Mouse (Mus musculus) limb, embryonic 13.5 days (tissue): ENCODE data around the gene Cyp2c23. TPM values are rescaled to one million over a fixed set of nuclear protein-coding genes. Genes with fewer than 3 reads are reported as not detected.
A peak's percentile ranks its signal among the peaks of the same experiment; 100 is the strongest.

Source experiments
- ATAC-seq: fragments of 200-750 bp; cut with Nextera tagmentation; 2 replicates; pipeline ENCODE4 v1.8.0; 2017; ENCODE audit warnings: low read depth, moderate number of reproducible peaks, moderate TSS enrichment; ENCODE audit not compliant: low FRiP score
- H3K27ac ChIP-seq: fragments of 300-500 bp; sonication (generic); 2 replicates; pipeline ENCODE4 v1.5.1; 2015; ENCODE audit warnings: inconsistent platforms, mild to moderate bottlenecking, moderate library complexity
- H3K27me3 ChIP-seq: fragments of 300-500 bp; sonication (generic); 2 replicates; pipeline ENCODE4 v1.6.1; 2015; ENCODE audit warnings: mild to moderate bottlenecking, inconsistent platforms
- H3K36me3 ChIP-seq: fragments of 300-500 bp; sonication (generic); 2 replicates; pipeline ENCODE4 v1.6.1; 2015; ENCODE audit warnings: inconsistent platforms, mild to moderate bottlenecking, moderate library complexity
- H3K4me1 ChIP-seq: fragments of 300-500 bp; sonication (generic); 2 replicates; pipeline ENCODE4 v1.6.1; 2015; ENCODE audit warnings: inconsistent platforms
- H3K4me2 ChIP-seq: fragments of 300-500 bp; sonication (generic); replicated peaks from 2 replicates; pipeline ENCODE4 v1.6.1; 2015; ENCODE audit warnings: inconsistent platforms, mild to moderate bottlenecking, moderate library complexity
- H3K4me3 ChIP-seq: fragments of 300-500 bp; sonication (generic); 2 replicates; pipeline ENCODE4 v1.5.1; 2015; ENCODE audit warnings: moderate library complexity, mild to moderate bottlenecking, inconsistent platforms
- H3K9ac ChIP-seq: fragments of 300-500 bp; sonication (generic); 2 replicates; pipeline ENCODE4 v1.6.1; 2015; ENCODE audit warnings: mild to moderate bottlenecking, inconsistent platforms
- H3K9me3 ChIP-seq: fragments of 300-500 bp; sonication (generic); 2 replicates; pipeline ENCODE4 v1.6.1; 2016; ENCODE audit warnings: inconsistent platforms
- WGBS: fragments of 180-500 bp; shearing (Covaris S2); methylation state at CpG from one replicate; pipeline ENCODE4 v1.1.7; 2015; 5-methylcytosine and 5-hydroxymethylcytosine counted together
- polyA plus RNA-seq: library from polyadenylated mRNA; unstranded; fragments of >200 nt; fragmentation: Nextera tagmentation; extraction: Ambion mirVana; gene quantifications from 2 replicates; pipeline ENCODE4 v1.2.1, GENCODE M21; 2015

Cyp2c23 gene
- polyA plus RNA-seq, 1 experiment from 2014 or later: 0.14 TPM

DNA sequence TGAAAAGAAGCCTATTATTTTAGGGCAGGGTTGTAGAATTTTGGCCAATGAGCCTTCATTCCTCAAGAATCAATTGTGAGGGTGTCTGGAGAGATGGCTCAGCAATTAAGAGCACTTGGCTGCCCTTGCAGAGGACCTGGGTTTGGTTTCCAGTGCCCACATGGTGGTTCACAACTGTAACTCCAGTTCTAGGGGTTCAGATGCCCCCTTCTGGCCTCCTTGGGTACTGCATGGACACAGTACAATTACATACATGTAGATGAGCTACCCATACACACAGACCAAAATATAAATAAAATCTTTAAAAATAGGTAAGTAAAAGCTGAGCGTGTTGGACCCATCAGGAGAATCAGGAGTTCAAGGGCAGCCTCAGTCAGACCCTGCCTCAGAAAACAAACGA, 67.8 kb downstream of the Cyp2c23 start:
- H3K4me1 ChIP-seq: peaks cover 11% of the 10 kb centered on the region
- 86% methylated on average over 2 of the region's 2 CpGs for WGBS
- no peak overlapping the region for H3K4me3 ChIP-seq
- H3K27ac ChIP-seq: no peak overlapping the region
- no peak overlapping the region for H3K4me2 ChIP-seq
- H3K36me3 ChIP-seq: no peaks in the 10 kb centered on the region
- ATAC-seq: no peak
- no peaks in the 10 kb centered on the region for H3K9me3 ChIP-seq
- H3K9ac ChIP-seq: no peak overlapping the region
- H3K27me3 ChIP-seq: no peaks in the 10 kb centered on the region

DNA sequence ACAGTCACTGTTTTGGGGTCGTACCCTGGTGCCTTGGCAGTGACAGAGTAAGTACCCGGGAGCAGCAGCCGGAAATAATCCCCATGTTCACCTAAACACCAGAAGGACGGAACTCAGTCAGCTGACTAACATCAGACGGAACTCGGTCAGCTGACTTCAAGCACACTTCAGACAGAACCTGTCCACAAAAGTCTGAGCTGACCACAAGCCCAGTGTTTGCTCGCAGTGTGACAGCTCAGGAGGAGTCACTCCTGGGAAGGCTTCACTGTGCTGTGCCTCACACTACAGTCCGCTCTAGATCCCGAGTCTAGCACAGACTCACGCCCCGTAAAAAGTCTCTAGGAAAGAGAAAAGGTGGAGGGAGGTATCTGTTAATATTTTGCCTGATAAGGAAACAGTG, 69.0 kb downstream of the Cyp2c23 start:
- Histone ChIP-seq H3K9me3 (no peaks in the 10 kb centered on the region), H3K9ac (no peak overlapping the region), H3K4me1 (peaks cover 11% of the 10 kb centered on the region), H3K4me2 (no peak overlapping the region), H3K36me3 (no peaks in the 10 kb centered on the region), H3K27ac (no peak overlapping the region), H3K4me3 (no peak overlapping the region), H3K27me3 (no peaks in the 10 kb centered on the region)
- ATAC-seq: no peak
- 85% methylated on average over 11 of the region's 11 CpGs for WGBS

DNA sequence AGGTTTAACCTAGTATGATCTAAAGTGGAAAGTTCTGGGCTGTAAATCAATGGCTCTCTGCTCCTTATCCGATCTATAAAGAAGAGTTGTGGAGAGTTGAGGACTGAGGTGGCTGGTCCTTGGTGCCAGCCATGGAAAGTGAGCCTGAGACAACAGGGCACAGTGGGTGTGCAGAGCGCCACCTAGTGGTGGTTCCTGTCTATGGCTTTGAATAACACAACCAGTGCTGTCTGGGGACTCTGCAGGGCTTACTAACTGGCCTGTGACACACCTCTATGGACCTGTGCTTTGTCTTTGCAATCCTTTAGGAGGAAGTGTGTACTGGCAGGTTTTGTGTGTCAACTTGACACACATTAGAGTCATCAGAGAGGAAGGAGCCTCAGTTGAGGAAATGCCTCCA, 69.8 kb downstream of the Cyp2c23 start:
- Histone ChIP-seq H3K4me1 (peaks cover 11% of the 10 kb centered on the region), H3K4me3 (no peak overlapping the region), H3K9me3 (no peaks in the 10 kb centered on the region), H3K4me2 (no peak overlapping the region), H3K27me3 (no peaks in the 10 kb centered on the region), H3K9ac (no peak overlapping the region), H3K36me3 (no peaks in the 10 kb centered on the region), H3K27ac (no peak overlapping the region)
- no peak for ATAC-seq
- 23% methylated on average over 2 of the region's 2 CpGs for WGBS

DNA sequence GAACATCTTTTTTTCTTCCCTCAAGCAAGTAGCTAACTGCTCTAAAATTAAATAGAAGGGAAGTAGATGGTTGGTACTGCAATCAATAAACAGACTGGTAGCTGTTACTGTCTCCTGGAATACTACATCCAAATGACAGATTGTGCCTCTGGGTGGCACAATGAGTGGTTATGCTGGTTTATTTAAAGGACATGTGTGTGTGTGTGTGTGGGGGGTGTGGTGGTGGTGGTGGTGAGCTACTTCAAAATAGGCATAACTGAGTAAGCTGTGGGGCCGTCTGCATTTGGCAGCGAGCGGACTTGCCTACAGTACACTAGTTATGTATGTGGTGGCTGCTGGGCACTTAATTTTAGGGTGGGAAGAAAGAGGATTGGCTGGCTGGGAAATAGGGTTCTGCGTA, 71.1 kb downstream of the Cyp2c23 start:
- no peak overlapping the region for H3K9ac ChIP-seq
- H3K27ac ChIP-seq: no peak overlapping the region
- peak overlapping the region; percentile 27; the same call in 1 of the 2 replicates for H3K4me2 ChIP-seq
- ATAC-seq: no peak
- no peaks in the 10 kb centered on the region for H3K36me3 ChIP-seq
- no peaks in the 10 kb centered on the region for H3K27me3 ChIP-seq
- no peak overlapping the region for H3K4me3 ChIP-seq
- H3K9me3 ChIP-seq: no peaks in the 10 kb centered on the region
- 72% methylated on average over 4 of the region's 4 CpGs for WGBS
- peaks cover 11% of the 10 kb centered on the region for H3K4me1 ChIP-seq

DNA sequence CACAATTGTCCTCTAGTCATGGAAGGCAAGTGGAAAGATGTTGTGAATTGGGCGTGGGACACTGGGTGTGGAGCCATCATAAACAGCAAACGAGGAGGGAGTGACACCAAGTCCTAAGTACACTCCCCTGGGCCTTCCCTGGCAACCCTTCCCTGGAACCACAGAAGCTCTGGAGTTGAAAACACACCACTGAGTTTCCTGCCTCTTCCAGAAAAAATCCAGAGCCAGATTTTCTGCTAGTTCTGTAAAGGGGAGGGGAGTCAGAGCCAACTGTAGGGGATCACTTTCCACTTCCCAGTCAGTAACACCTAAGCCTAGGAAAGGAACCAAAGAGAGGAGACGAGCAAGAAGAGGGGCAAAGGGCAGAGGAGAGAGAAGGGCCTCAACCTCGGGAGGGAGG, 71.6 kb downstream of the Cyp2c23 start:
- no peak overlapping the region for H3K9ac ChIP-seq

DNA sequence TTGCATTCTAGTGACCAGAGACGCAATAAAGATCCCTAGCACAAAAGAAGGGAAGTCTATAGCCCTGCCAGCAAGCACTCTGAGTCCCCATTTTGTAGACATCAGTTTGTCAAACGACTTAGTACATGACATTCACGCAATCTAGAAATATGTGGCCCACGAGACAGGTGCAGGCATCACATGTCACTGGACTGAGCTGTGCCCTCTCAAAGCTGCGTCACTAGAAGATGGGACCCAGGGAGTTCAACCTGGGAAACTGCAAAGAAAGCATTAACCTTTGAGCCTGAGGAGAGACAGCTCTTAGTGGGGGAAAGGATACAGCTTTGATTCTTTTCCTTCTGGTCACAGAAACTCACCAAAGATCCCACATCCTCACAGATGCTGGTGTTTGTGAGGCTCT, 73.7 kb downstream of the Cyp2c23 start:
- no peaks in the 10 kb centered on the region for H3K27me3 ChIP-seq
- WGBS: 73% methylated on average over 5 of the region's 5 CpGs
- peaks cover 14% of the 10 kb centered on the region for H3K4me1 ChIP-seq
- no peak overlapping the region for H3K4me2 ChIP-seq
- H3K4me3 ChIP-seq: no peak overlapping the region
- no peak overlapping the region for H3K27ac ChIP-seq
- H3K36me3 ChIP-seq: no peaks in the 10 kb centered on the region
- ATAC-seq: no peak
- H3K9me3 ChIP-seq: no peaks in the 10 kb centered on the region
- no peak overlapping the region for H3K9ac ChIP-seq

More for the DNA sequence above, 71.6 kb downstream of the Cyp2c23 start:
- ATAC-seq: no peak
- Histone ChIP-seq H3K4me2 (peak overlapping the region; percentile 27; the same call in 1 of the 2 replicates), H3K36me3 (no peaks in the 10 kb centered on the region), H3K27ac (no peak overlapping the region), H3K4me1 (peaks cover 11% of the 10 kb centered on the region), H3K4me3 (no peak overlapping the region), H3K27me3 (no peaks in the 10 kb centered on the region), H3K9me3 (no peaks in the 10 kb centered on the region)
- WGBS: 17% methylated on average over 4 of the region's 4 CpGs

Other genes with a start within 250 kb of the Cyp2c23 start
- 0.09 and 0.11 TPM in 2 replicates for gene Abcc2, start 247.0 kb downstream of the Cyp2c23 start, polyA plus RNA-seq
- 26.7 and 27.3 TPM in 2 replicates for gene Dnmbp, start 89.0 kb downstream of the Cyp2c23 start, polyA plus RNA-seq
- 0.15 and 0.46 TPM in 2 replicates for gene Cpn1, start 42.7 kb downstream of the Cyp2c23 start, polyA plus RNA-seq
- 34.2 and 34.8 TPM in 2 replicates for gene Erlin1, start 40.6 kb upstream of the Cyp2c23 start, polyA plus RNA-seq
- gene Chuk, start 78.3 kb upstream of the Cyp2c23 start, polyA plus RNA-seq: 42.5 and 46.8 TPM in 2 replicates
- 32.5 and 33.9 TPM in 2 replicates for gene Cwf19l1, start 106.7 kb upstream of the Cyp2c23 start, polyA plus RNA-seq
- gene Bloc1s2, start 117.2 kb upstream of the Cyp2c23 start, polyA plus RNA-seq: 96.2 and 96.4 TPM in 2 replicates
- gene Pkd2l1, start 163.2 kb upstream of the Cyp2c23 start, polyA plus RNA-seq: not detected in 2 replicates
- not detected in 2 replicates for gene Scd3, start 174.1 kb upstream of the Cyp2c23 start, polyA plus RNA-seq